Mouse (Mus musculus) natural killer cell, adult 2 months (primary cell): ENCODE data around the gene Dclk1.

ENCODE experiments used
- DNase-seq, 2 experiments: peaks; one replicate each; pipeline ENCODE4 v3.0.0; 2022; ENCODE audit warnings: low spot score in 2 of 2

Dclk1 gene

GRCm38 (mm10) chr3:55260139-55260538, 18.0 kb downstream of the Dclk1 start:
- DNase-seq: no peak

DNA sequence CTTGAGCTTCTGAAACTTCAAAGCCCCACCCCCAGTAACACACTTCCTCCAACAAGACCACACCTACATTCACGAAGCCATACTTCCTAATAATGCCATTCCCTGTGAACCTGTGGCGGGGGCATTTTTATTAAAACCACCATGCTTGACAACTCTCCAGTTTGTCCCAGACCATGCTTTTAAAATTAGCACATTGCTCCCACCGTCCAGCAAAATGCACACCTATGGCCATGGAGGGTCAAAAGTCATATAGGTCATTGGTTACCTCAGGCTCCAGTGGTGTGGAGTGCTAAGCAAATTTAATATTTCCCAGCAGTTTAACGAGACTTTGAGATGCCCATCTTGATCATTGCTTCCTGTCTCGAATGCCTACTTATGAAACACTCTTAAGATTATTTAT, 23.9 kb downstream of the Dclk1 start:
- no peak for DNase-seq

DNA sequence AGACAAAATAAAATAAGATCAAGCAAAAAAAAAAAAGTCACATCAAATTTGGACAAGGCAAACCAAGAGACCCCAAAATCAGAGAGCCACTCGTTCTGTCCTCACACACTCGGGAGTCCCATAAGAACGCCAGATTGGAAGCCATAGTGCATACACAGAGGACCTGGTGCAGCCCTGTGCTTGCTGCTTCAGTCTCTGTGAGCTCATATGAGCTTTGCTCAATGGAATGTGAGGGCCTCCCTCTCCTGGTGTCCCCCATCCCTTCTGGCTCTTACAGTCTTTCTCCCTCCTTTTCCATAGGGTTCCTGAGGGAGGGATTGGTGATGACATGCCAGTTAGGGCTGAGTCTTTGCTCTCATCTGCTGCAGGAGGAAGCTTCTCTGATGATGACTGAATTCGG, 27.6 kb downstream of the Dclk1 start:
- no peak for DNase-seq

DNA sequence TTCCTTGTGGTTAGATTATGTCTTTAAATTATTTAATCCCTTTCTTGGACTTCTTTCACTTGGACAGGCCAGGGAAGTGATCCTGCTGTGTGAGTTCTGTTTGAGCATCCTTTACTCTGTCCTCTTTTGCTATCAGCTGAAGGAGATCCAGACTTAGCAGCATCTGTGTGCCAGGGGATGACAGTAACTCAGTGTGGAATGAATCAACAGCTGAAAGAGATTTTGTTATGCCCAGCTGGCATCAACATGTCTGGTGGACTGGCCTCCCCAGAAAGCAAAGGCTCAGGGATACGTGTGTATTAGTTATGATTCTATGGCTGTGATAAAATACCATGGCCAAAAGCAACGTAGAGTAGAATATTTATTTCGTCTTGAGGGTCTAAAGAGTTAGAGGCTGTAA, 28.2 kb downstream of the Dclk1 start:
- no peak for DNase-seq

DNA sequence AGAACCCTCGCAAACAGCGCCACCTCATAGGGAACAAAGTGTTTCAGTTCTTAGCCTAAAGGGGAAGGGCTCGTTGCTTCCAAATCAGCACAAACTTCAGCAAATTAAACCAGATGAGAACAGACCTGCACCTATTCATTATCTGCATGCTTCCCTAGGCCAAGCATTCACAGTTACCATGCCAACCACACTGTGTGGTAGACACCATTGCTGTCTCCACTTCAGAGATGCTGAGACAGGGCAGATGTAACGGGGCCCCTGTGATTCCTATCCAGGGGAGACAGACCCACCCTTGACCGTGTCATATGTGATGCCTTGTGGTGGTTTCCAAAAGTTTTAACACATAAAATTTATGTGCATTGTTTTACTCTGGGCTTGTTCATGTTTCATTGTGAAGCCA, 28.8 kb downstream of the Dclk1 start:
- no peak for DNase-seq

DNA sequence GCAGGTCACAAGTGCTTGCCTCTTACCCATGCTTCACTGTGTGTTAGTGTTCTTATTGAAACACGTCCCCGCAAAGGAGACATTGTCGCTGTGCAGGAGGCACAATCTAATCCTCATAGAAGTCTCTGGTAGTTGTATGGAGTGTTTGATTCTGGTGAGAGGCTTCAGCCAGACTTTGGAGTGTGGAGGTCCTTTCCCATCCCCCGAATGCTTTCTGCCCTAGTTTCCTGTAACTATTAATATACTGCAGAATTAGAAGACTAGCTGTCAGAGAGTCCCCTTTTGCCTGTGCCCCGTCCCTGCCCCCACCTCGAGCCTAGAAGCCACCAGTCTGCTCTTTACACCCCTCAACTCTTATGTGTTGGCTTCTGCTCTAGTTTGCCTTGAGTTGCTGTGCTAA, 30.4 kb downstream of the Dclk1 start:
- no peak for DNase-seq

GRCm38 (mm10) chr3:55276446-55276845, 34.3 kb downstream of the Dclk1 start:
- DNase-seq: no peak

DNA sequence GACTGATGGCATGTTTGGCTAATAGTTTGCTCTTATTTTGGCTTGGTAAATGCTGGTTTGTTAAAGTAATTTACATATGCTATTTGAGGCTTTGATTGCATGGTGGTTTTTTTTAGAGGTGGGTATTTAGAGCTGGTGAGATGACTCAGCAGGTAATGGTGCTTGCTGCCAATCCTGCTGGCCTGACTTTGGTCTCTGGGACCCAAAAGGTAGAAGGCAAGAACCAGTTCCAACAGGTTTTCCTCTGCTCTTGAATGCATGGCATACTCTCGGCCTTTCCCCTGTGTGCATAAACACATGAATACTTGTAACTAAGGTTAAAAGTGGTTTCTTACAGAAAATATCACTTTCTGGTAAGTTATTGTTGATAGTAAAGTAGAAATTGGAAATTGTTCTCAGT, 34.7 kb downstream of the Dclk1 start:
- DNase-seq: no peak

DNA sequence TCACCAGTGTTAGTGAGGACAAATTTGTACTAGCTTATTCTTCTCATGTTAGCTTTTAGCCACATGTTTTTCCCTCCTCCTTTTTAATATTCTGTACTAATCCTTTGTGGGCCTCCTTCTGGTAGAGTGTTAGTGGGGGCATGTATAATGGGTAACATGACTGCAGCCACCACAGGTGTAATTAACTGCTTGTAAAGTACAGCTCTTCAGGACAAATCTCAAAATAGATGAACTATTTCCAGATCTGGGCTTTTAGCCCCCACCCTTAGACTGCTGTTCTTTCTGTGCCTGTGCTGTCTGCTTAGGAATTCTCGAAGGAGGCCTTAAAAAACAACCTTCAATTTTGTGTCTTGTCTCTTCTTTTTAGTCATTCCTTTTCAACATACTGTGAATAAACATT, 35.7 kb downstream of the Dclk1 start:
- no peak for DNase-seq

- no peak for DNase-seq
Measured at GRCm38 (mm10) chr3:55279923-55280322, 37.8 kb downstream of the Dclk1 start.

GRCm38 (mm10) chr3:55280471-55280870, 38.3 kb downstream of the Dclk1 start:
- DNase-seq: no peak

GRCm38 (mm10) chr3:55284215-55284614, 42.1 kb downstream of the Dclk1 start:
- DNase-seq: no peak

DNA sequence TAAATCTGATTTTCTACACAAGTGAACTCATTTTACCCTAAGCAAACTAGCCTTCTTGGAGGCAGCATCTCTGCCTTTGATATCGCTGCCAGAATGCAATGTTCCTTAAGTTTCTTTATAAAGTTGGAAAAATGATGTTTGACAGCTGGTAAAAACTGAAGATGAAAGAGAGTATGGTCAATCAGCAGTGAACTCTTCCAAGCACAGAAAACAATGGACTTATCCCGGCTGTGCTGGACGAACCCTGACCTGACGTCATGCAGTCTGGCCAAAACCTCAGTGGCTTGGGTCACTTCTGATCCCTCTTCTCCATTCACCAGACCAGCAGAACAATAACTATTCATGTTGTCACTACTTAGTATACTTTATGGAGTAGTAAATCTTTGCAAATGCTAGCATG, 46.6 kb downstream of the Dclk1 start:
- no peak for DNase-seq

DNA sequence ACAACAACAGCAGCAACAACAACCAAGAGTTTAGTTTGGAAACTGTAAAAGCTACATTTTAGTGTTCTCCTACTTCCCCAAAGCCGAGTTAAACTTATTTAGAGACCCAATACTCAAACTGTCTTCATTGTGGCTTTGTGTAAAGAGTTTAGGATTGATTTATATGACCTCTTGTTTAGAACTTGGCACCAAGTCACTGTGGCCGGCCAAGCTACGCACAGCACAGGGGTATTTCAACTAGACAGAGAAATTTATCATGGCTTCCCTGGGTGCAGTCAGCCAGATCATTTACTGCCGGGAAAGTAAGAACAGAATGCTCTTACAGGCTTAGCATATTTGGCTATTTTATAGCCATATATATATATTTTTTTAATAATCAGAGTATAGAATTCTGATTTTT, 49.8 kb downstream of the Dclk1 start:
- DNase-seq: no peak

GRCm38 (mm10) chr3:55292783-55293430, 50.7 kb downstream of the Dclk1 start:
- no peak for DNase-seq

DNA sequence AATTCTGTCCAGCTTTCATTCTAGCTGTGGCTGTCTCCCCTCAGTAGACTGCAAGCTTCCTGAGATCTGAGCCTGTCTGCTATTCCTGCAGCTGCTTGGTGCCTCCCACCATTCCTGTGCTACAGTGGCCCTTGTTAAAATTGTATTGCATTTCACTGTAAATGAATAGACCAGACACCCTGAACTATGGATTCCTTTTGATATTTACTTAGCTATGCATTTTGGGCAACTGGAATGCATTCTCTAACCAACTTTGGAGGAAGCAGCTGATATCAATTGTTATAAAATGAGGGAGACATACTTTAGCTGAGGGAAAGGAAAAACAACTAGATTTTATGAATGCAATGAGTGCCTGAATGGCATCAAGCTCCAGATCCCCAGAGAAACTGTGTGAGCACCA, 63.5 kb downstream of the Dclk1 start:
- no peak for DNase-seq

DNA sequence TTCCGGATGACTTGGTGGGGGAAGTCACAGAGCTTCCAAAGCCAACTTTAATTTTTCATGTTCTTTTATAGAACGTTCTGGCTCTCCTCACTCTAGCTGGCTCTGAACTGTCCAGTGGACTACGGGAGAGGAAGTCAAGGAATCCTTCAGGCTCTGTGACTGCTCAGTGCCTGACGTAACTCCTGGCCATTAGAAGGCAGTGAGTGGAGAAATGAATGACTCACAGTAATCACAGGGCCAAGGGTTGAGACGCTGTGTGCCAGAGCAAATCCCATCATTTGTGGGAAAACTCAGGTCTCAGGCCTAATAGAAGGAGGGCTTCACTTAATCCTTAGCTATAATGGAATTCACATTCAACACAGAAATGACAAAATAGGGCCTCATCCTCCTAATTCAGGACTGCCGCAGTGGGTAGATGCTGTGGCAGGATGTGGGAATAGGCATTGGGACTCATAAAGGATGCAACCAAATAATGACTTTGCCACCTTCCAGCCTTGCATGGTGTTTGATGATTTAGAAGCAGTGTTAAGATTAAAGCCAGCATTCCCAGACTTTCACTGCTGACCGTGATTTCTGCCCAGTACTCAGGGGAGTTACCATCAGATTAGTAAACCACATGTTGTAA, 65.5 kb downstream of the Dclk1 start:
- DNase-seq: no peak

- no peak for DNase-seq
Measured at GRCm38 (mm10) chr3:55309961-55310360, 67.8 kb downstream of the Dclk1 start.

GRCm38 (mm10) chr3:55315827-55316226, 73.7 kb downstream of the Dclk1 start:
- DNase-seq: no peak

- no peak for DNase-seq
Measured at GRCm38 (mm10) chr3:55318021-55318420, 75.9 kb downstream of the Dclk1 start.

- DNase-seq: no peak
Measured at GRCm38 (mm10) chr3:55320572-55320971, 78.4 kb downstream of the Dclk1 start.

- DNase-seq: no peak
Measured at GRCm38 (mm10) chr3:55324029-55324428, 81.9 kb downstream of the Dclk1 start.

GRCm38 (mm10) chr3:55330496-55330895, 88.3 kb downstream of the Dclk1 start:
- DNase-seq: no peak

DNA sequence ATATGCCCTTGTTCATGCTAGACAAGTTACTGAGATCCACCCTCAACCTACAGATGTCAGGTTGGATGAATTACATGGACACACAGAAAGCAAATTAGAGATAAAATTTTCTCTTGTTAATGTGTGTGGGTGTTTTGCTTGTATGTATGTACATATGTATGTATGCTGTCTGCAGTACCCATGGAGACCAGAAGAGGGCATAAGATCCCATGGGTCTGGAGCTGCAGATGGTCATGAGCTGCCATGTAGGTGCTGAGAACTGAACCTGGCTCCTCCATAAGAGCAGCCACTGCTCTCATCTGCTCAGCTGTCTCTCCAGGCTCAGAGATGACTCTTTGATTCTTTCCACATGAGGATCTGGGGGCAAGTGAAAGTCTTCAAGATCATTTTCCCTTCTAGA, 89.5 kb downstream of the Dclk1 start:
- no peak for DNase-seq
